In the genomic region with DNA sequence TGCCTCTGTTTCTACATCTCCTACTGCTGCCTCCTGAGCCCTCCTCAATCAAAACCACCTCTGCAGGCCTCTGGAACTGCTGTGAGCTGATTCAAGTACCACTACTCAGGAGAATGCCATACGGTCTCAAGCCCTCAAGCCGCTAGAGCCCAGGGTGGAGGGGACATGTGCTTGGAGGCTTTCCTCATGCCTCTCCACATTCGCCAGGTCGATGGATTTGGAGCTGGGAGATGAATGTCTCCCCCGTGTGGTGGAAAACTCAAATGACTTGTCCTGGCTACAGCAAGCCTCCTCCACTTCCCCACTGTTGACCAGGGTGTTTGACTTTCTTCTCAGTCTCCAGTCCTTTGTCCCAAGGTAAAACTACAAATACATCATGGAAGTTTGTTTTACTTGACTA, we compare ENCODE assay signal across 8 mouse cellular contexts. TPM values are rescaled to one million over a fixed set of nuclear protein-coding genes. Genes with fewer than 3 reads are reported as not detected.
A peak's percentile ranks its signal among the peaks of the same experiment; 100 is the strongest.
DNase-seq lines count a peak whose midpoint lies in the region; ATAC-seq and TF ChIP-seq lines count a peak whose summit lies in the region.
"Had no signal": no experiment of that assay in that cellular context is flagged by ENCODE, and none has a peak within 500 bp of the region (broad histone marks: within the 10 kb centered on the region; RNA-seq: fewer than 3 reads in every experiment).

No protein-coding gene starts in this region.

- peak; percentile 48 for DNase-seq in midbrain, embryonic 10.5 days (ENCODE audit: low spot score)
- peak; percentile 80 for DNase-seq in NIH3T3 (ENCODE audit: low read depth)
- peak; percentile 71 to 77 for DNase-seq in cerebellum, postnatal 14 days
- peak; percentile 61 for DNase-seq in liver, postnatal 0 days
- DNase-seq in right cerebral cortex, postnatal 14 days = peak; percentile 37

- H3K4me1 ChIP-seq in midbrain, embryonic 10.5 days = no peaks in the 10 kb centered on the region
- no peaks in the 10 kb centered on the region for H3K4me1 ChIP-seq in midbrain, embryonic 15.5 days
- H3K4me1 ChIP-seq in liver, postnatal 0 days (ENCODE audit: insufficient read depth) = no peaks in the 10 kb centered on the region
- H3K4me1 ChIP-seq: neural tube, embryonic 13.5 days had no signal

- no peak overlapping the region for H3K27ac ChIP-seq in midbrain, embryonic 10.5 days (replicated peaks)
- H3K27ac ChIP-seq in midbrain, embryonic 15.5 days = no peak overlapping the region
- H3K27ac ChIP-seq in liver, postnatal 0 days (ENCODE audit: low read depth) = no peak overlapping the region
- H3K27ac ChIP-seq: neural tube, embryonic 13.5 days had no signal

- H3K9me3 ChIP-seq in midbrain, embryonic 10.5 days (replicated peaks) = no peaks in the 10 kb centered on the region
- H3K9me3 ChIP-seq in midbrain, embryonic 15.5 days = no peaks in the 10 kb centered on the region
- no peaks in the 10 kb centered on the region for H3K9me3 ChIP-seq in liver, postnatal 0 days (ENCODE audit: low read length)
- H3K9me3 ChIP-seq: neural tube, embryonic 13.5 days had no signal

- H3K9ac ChIP-seq in midbrain, embryonic 15.5 days = no peak overlapping the region
- H3K9ac ChIP-seq in liver, postnatal 0 days (replicated peaks) = no peak overlapping the region
- H3K9ac ChIP-seq: neural tube, embryonic 13.5 days had no signal

- TF ChIP-seq EP300 in liver, postnatal 0 days (IDR thresholded peaks at IDR 0.05; ENCODE audit: low read depth) = no peak

- no peak for ATAC-seq in midbrain, embryonic 15.5 days (replicated peaks)
- peak; percentile 83 to 84 for ATAC-seq in hematopoietic stem cell, adult 5-6 weeks (replicated peaks in 1 of 2; ENCODE audit: insufficient read depth in 1 of 2, low FRiP score in 2 of 2, low TSS enrichment in 1 of 2, low read depth in 1 of 2, poor library complexity in 2 of 2, severe bottlenecking in 2 of 2)
- ATAC-seq in liver, postnatal 0 days = no peak

- no peaks in the 10 kb centered on the region for H3K36me3 ChIP-seq in midbrain, embryonic 10.5 days
- H3K36me3 ChIP-seq in midbrain, embryonic 15.5 days (replicated peaks) = no peaks in the 10 kb centered on the region
- no peaks in the 10 kb centered on the region for H3K36me3 ChIP-seq in liver, postnatal 0 days (replicated peaks; ENCODE audit: insufficient read depth, low read length)

- TF ChIP-seq CTCF in liver, postnatal 0 days (IDR thresholded peaks at IDR 0.05; ENCODE audit: low read depth) = peak; percentile 74

- WGBS in midbrain, embryonic 10.5 days = 30% methylated on average over 5 of the region's 5 CpGs
- WGBS in midbrain, embryonic 15.5 days = 21% methylated on average over 5 of the region's 5 CpGs
- 20% methylated on average over 5 of the region's 5 CpGs for WGBS in liver, postnatal 0 days (ENCODE audit: insufficient replicate concordance)

- H3K4me3 ChIP-seq in midbrain, embryonic 10.5 days = no peak overlapping the region
- no peak overlapping the region for H3K4me3 ChIP-seq in midbrain, embryonic 15.5 days
- no peak overlapping the region for H3K4me3 ChIP-seq in liver, postnatal 0 days (ENCODE audit: low read depth, low read length)
- H3K4me3 ChIP-seq: neural tube, embryonic 13.5 days had no signal

- no peak overlapping the region for H3K4me2 ChIP-seq in midbrain, embryonic 15.5 days
- H3K4me2 ChIP-seq in liver, postnatal 0 days (ENCODE audit: low read depth, low read length) = no peak overlapping the region
- H3K4me2 ChIP-seq: neural tube, embryonic 13.5 days had no signal

- no peaks in the 10 kb centered on the region for H3K27me3 ChIP-seq in midbrain, embryonic 10.5 days (ENCODE audit: low read depth, poor library complexity, severe bottlenecking)
- H3K27me3 ChIP-seq in midbrain, embryonic 15.5 days (replicated peaks) = no peaks in the 10 kb centered on the region
- H3K27me3 ChIP-seq in liver, postnatal 0 days (ENCODE audit: insufficient read depth, low read length) = no peaks in the 10 kb centered on the region
- H3K27me3 ChIP-seq: neural tube, embryonic 13.5 days had no signal

RNA-seq across cellular contexts. Expression of a gene that starts 47.0 kb away (rescaled TPM):
- polyA plus RNA-seq in midbrain, embryonic 10.5 days (2016; fragmentation: Nextera tagmentation; extraction: Ambion mirVana) = 1.4 and 1.9 TPM in 2 replicates
- 2.2 and 3.2 TPM in 2 replicates for polyA plus RNA-seq in midbrain, embryonic 15.5 days (2015; fragmentation: Nextera tagmentation; extraction: Ambion mirVana)
- 0.94 and 1.8 TPM in 2 replicates for total RNA-seq in hematopoietic stem cell, adult 5-6 weeks (2017)
- 0.25 and 0.39 TPM in 2 replicates for polyA plus RNA-seq in liver, postnatal 0 days (2015; fragmentation: Nextera tagmentation; extraction: Ambion mirVana)

Comparison
In these comparisons a context has a peak if more than half of its experiments do, and no peak if none do; other contexts are left out.
1. ATAC-seq: peak in hematopoietic stem cell, adult 5-6 weeks (2 of 2); none in midbrain, embryonic 15.5 days (single experiment) and liver, postnatal 0 days (single experiment).
2. Peak in every context shown above with its lines, with median percentiles within 50 percentile points of each other: DNase-seq.